Mouse (Mus musculus) lung, embryonic 16.5 days (tissue): Measurements from ENCODE around the gene Vat1l. TPM values are rescaled to one million over a fixed set of nuclear protein-coding genes. Genes with fewer than 3 reads are reported as not detected.

Experiments used
- ATAC-seq: fragments of 200-750 bp; cut with Nextera tagmentation; 2 replicates; pipeline ENCODE4 v1.8.0; 2017; ENCODE audit warnings: low read depth, mild to moderate bottlenecking, moderate library complexity
- H3K27ac ChIP-seq: fragments of 300-500 bp; sonication (generic); 2 replicates; pipeline ENCODE4 v1.5.1; 2014; ENCODE audit warnings: mild to moderate bottlenecking, control low read depth, low read length
- H3K27me3 ChIP-seq: fragments of 300-500 bp; sonication (generic); 2 replicates; pipeline ENCODE4 v1.6.1; 2014; ENCODE audit warnings: low read depth, low read length, mixed read lengths; ENCODE audit not compliant: control insufficient read depth, insufficient read depth
- H3K36me3 ChIP-seq: fragments of 300-500 bp; sonication (generic); 2 replicates; pipeline ENCODE4 v1.6.1; 2014; ENCODE audit warnings: low read length; ENCODE audit not compliant: control insufficient read depth, insufficient read depth
- H3K4me1 ChIP-seq: fragments of 300-500 bp; sonication (generic); replicated peaks from 2 replicates; pipeline ENCODE4 v1.6.1; 2014; ENCODE audit warnings: low read length, mixed read lengths; ENCODE audit not compliant: control insufficient read depth, insufficient read depth
- H3K4me2 ChIP-seq: fragments of 300-500 bp; sonication (generic); 2 replicates; pipeline ENCODE4 v1.6.1; 2014; ENCODE audit warnings: low read depth, low read length, control low read depth
- H3K4me3 ChIP-seq: fragments of 300-500 bp; sonication (generic); 2 replicates; pipeline ENCODE4 v1.5.1; 2014; ENCODE audit warnings: mild to moderate bottlenecking, low read length, control low read depth
- H3K9ac ChIP-seq: fragments of 300-500 bp; sonication (generic); 2 replicates; pipeline ENCODE4 v1.6.1; 2014; ENCODE audit warnings: low read length, control low read depth
- H3K9me3 ChIP-seq: fragments of 300-500 bp; sonication (generic); 2 replicates; pipeline ENCODE4 v1.6.1; 2016; ENCODE audit warnings: low read length; ENCODE audit not compliant: control insufficient read depth
- WGBS: fragments of 180-500 bp; shearing (Covaris S2); extraction: QIAGEN DNeasy Blood & Tissue Kit; methylation state at CpG from one replicate; pipeline ENCODE4 v1.1.7; 2014; 5-methylcytosine and 5-hydroxymethylcytosine counted together
- polyA plus RNA-seq: library from polyadenylated mRNA; unstranded; fragments of >200 nt; fragmentation: Nextera tagmentation; extraction: Ambion mirVana; gene quantifications from 2 replicates; pipeline ENCODE4 v1.2.1, GENCODE M21; 2015

Gene Vat1l
- polyA plus RNA-seq, 1 experiment from 2014 or later = 1.0 TPM

- H3K27ac ChIP-seq = no peak overlapping the region
- H3K27me3 ChIP-seq = no peaks in the 10 kb centered on the region
- no peaks in the 10 kb centered on the region; the same call in 1 of the 2 replicates for H3K9me3 ChIP-seq
- ATAC-seq = no peak
- H3K4me3 ChIP-seq = no peak overlapping the region
- WGBS = 68% methylated on average over 2 of the region's 2 CpGs
- H3K36me3 ChIP-seq = no peaks in the 10 kb centered on the region
- no peak overlapping the region for H3K9ac ChIP-seq
- H3K4me2 ChIP-seq = no peak overlapping the region
- H3K4me1 ChIP-seq = no peaks in the 10 kb centered on the region
These were observed 116.7 kb downstream of the Vat1l start for GRCm38 (mm10) chr8:114322096-114322495.

DNA sequence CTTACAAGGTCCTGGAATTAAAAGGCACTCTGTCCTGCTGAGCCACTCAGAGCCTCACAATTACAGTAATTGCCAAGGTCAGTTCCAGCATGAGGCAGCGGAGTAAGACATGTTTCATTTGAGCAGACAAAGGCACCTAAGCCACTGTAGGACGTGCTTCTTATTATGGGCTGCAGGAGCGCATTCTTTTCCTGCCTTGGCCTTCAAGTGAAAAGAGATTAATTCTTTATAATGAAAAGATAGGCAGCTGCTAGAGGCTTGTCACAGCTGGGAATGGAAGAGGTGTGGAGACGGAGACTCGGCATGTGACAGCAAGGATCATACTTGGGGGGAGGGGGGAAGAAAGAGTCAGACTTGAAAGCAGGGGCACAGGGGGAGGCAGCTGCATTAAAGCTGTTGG lies 126.5 kb downstream of the Vat1l start:
- Histone ChIP-seq H3K4me3 (no peak overlapping the region), H3K9ac (no peak overlapping the region), H3K4me1 (no peaks in the 10 kb centered on the region), H3K27ac (no peak overlapping the region), H3K4me2 (no peak overlapping the region), H3K9me3 (no peaks in the 10 kb centered on the region), H3K36me3 (no peaks in the 10 kb centered on the region), H3K27me3 (no peaks in the 10 kb centered on the region)
- WGBS = 65% methylated on average over 5 of the region's 5 CpGs
- no peak for ATAC-seq

GRCm38 (mm10) chr8:114332949-114333348 lies 127.5 kb downstream of the Vat1l start:
- Histone ChIP-seq H3K27ac (no peak overlapping the region), H3K27me3 (no peaks in the 10 kb centered on the region)
- 50% methylated on average over 4 of the region's 4 CpGs for WGBS

DNA sequence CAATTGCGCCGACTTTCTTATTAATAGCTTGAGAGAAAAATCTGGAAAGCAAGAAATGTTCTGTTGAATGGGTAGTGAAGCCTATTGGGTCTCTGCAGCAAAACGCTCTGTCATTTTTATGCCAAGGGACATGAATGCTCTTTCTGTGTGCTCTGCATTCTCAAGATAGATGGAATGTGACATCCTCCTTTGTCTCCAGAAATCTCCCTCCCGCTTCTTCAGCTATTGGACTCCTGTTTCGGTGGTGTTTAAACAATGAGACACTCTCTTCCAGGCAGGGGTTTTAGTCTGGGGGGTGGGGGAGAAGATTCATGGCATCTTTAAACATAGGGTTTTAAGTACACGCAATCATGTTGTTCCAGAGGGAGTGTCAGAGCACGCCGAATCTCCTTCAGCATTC lies 130.3 kb downstream of the Vat1l start:
- H3K27me3 ChIP-seq = no peaks in the 10 kb centered on the region
- H3K9me3 ChIP-seq = no peaks in the 10 kb centered on the region
- H3K4me2 ChIP-seq = no peak overlapping the region
- 62% methylated on average over 8 of the region's 8 CpGs for WGBS
- no peak overlapping the region for H3K9ac ChIP-seq
- no peak overlapping the region for H3K4me3 ChIP-seq
- no peaks in the 10 kb centered on the region for H3K4me1 ChIP-seq
- H3K27ac ChIP-seq = no peak overlapping the region
- ATAC-seq = no peak
- H3K36me3 ChIP-seq = no peaks in the 10 kb centered on the region

More at GRCm38 (mm10) chr8:114332949-114333348, 127.5 kb downstream of the Vat1l start:
- Histone ChIP-seq H3K4me3 (no peak overlapping the region), H3K9me3 (no peaks in the 10 kb centered on the region), H3K4me2 (no peak overlapping the region), H3K36me3 (no peaks in the 10 kb centered on the region), H3K4me1 (no peaks in the 10 kb centered on the region), H3K9ac (no peak overlapping the region)
- no peak for ATAC-seq

DNA sequence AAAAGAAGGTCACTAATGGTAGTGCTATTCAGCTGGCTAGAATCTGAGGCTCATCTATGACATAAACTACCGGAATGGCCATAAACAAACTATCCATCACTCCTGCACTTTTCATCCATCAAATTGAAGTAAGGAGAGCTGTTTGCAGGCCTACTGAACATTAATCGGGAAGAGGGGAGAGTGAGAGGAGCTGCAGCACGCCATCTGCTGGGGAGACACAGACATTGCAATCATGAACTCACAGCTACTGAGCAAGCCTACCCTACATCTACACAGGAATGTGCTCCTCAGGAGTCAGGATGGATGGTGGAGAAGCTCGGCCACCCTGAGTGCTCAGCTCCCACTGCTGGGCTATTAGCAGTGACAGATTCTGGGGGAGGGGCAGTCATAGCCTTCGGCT lies 136.9 kb downstream of the Vat1l start:
- WGBS = 53% methylated on average over 5 of the region's 5 CpGs

DNA sequence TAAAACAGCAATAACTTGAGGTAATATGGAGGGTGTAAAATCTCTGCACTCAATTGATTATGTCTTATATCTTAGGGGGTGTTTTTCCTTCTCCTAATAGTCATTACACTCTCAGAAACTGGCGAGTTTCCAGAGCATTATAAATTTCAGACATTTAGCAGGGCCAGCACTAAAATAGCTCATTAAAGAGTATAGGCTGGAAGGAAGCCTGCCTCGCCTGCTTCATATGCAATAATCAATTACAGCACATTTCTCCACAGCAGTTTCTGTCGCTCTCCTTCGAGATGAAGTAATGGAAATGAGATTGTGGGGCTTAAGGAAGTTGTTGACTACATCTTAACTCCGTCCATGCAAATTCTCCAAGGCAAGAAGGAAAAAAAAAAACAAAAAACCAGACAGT lies 139.4 kb downstream of the Vat1l start:
- Histone ChIP-seq H3K9me3 (no peaks in the 10 kb centered on the region), H3K36me3 (no peaks in the 10 kb centered on the region), H3K4me2 (no peak overlapping the region), H3K4me3 (no peak overlapping the region), H3K4me1 (no peaks in the 10 kb centered on the region), H3K27ac (no peak overlapping the region), H3K27me3 (no peaks in the 10 kb centered on the region), H3K9ac (no peak overlapping the region)
- 52% methylated on average over 5 of the region's 5 CpGs for WGBS
- no peak for ATAC-seq

More for the DNA sequence above, 136.9 kb downstream of the Vat1l start:
- Histone ChIP-seq H3K27me3 (no peaks in the 10 kb centered on the region), H3K27ac (no peak overlapping the region), H3K36me3 (no peaks in the 10 kb centered on the region), H3K9ac (no peak overlapping the region), H3K9me3 (no peaks in the 10 kb centered on the region), H3K4me2 (no peak overlapping the region), H3K4me3 (no peak overlapping the region), H3K4me1 (no peaks in the 10 kb centered on the region)
- no peak for ATAC-seq

- H3K27ac ChIP-seq = no peak overlapping the region
- ATAC-seq = no peak
- WGBS = 43% methylated on average over 2 of the region's 2 CpGs
These were observed 140.6 kb downstream of the Vat1l start for GRCm38 (mm10) chr8:114346045-114346444.

GRCm38 (mm10) chr8:114351643-114352427 lies 146.4 kb downstream of the Vat1l start:
- H3K4me2 ChIP-seq = peak overlapping the region; percentile 29; the same call in 1 of the 2 replicates
- H3K27me3 ChIP-seq = no peaks in the 10 kb centered on the region
- H3K4me3 ChIP-seq = peak overlapping the region; percentile 8; the same call in 1 of the 2 replicates
- H3K9ac ChIP-seq = no peak overlapping the region
- ATAC-seq = no peak
- H3K36me3 ChIP-seq = no peaks in the 10 kb centered on the region
- 36% methylated on average over 14 of the region's 14 CpGs for WGBS
- H3K4me1 ChIP-seq = no peaks in the 10 kb centered on the region
- no peak overlapping the region for H3K27ac ChIP-seq
- H3K9me3 ChIP-seq = no peaks in the 10 kb centered on the region

More at GRCm38 (mm10) chr8:114346045-114346444, 140.6 kb downstream of the Vat1l start:
- Histone ChIP-seq H3K9ac (no peak overlapping the region), H3K27me3 (no peaks in the 10 kb centered on the region), H3K4me3 (no peak overlapping the region), H3K4me2 (no peak overlapping the region), H3K4me1 (no peaks in the 10 kb centered on the region), H3K36me3 (no peaks in the 10 kb centered on the region), H3K9me3 (no peaks in the 10 kb centered on the region)

- H3K27me3 ChIP-seq = no peaks in the 10 kb centered on the region
- no peak for ATAC-seq
These were observed 155.1 kb downstream of the Vat1l start for GRCm38 (mm10) chr8:114360506-114360905.

More at GRCm38 (mm10) chr8:114360506-114360905, 155.1 kb downstream of the Vat1l start:
- Histone ChIP-seq H3K9me3 (no peaks in the 10 kb centered on the region), H3K36me3 (no peaks in the 10 kb centered on the region), H3K9ac (no peak overlapping the region), H3K27ac (no peak overlapping the region), H3K4me2 (no peak overlapping the region), H3K4me1 (no peaks in the 10 kb centered on the region), H3K4me3 (no peak overlapping the region)
- 44% methylated on average over 8 of the region's 8 CpGs for WGBS
